Mouse (Mus musculus) T-helper 1 cell (primary cell): ENCODE data around the gene Trabd2b.

Source experiments
- in situ Hi-C: fragments of 300-600 bp; cut with MboI, MseI; formaldehyde crosslinking; loops from one replicate; pipeline ENCODE4 v1.15.1; 2025; ENCODE audit warnings: high pct_unique_total_duplicates

Gene Trabd2b

GRCm38 (mm10) chr4:114647689-114648088, 241.2 kb downstream of the Trabd2b start:
- in situ Hi-C loops, result no loop called here

- in situ Hi-C loops, result no loop called here
These were observed 242.1 kb downstream of the Trabd2b start for GRCm38 (mm10) chr4:114648532-114649074.

GRCm38 (mm10) chr4:114650551-114650950, 244.0 kb downstream of the Trabd2b start:
- in situ Hi-C loops, result no loop called here

- in situ Hi-C loops, result no loop called here
These were observed 244.5 kb downstream of the Trabd2b start for GRCm38 (mm10) chr4:114651007-114651406.

GRCm38 (mm10) chr4:114651606-114652005, 245.1 kb downstream of the Trabd2b start:
- in situ Hi-C loops, result no loop called here

- in situ Hi-C loops, result no loop called here
These were observed 245.9 kb downstream of the Trabd2b start for GRCm38 (mm10) chr4:114652400-114652799.

GRCm38 (mm10) chr4:114657933-114658332, 251.4 kb downstream of the Trabd2b start:
- in situ Hi-C loops, result no loop called here

GRCm38 (mm10) chr4:114659876-114660275, 253.4 kb downstream of the Trabd2b start:
- in situ Hi-C loops, result loop anchor here (5.0 kb wide), 1 partner anchor 237 kb away; no protein-coding TSS in a partner anchor

GRCm38 (mm10) chr4:114664063-114665036, 257.8 kb downstream of the Trabd2b start:
- in situ Hi-C loops, result loop anchor here (5.0 kb wide), 1 partner anchor 233 kb away; no protein-coding TSS in a partner anchor
